Mouse (Mus musculus): ENCODE data around the gene Smug1. TPM values are rescaled to one million over a fixed set of nuclear protein-coding genes. Genes with fewer than 3 reads are reported as not detected.

Smug1 gene
- polyA plus RNA-seq, 1 experiment from 2014 or later: 27.7 TPM

DNA sequence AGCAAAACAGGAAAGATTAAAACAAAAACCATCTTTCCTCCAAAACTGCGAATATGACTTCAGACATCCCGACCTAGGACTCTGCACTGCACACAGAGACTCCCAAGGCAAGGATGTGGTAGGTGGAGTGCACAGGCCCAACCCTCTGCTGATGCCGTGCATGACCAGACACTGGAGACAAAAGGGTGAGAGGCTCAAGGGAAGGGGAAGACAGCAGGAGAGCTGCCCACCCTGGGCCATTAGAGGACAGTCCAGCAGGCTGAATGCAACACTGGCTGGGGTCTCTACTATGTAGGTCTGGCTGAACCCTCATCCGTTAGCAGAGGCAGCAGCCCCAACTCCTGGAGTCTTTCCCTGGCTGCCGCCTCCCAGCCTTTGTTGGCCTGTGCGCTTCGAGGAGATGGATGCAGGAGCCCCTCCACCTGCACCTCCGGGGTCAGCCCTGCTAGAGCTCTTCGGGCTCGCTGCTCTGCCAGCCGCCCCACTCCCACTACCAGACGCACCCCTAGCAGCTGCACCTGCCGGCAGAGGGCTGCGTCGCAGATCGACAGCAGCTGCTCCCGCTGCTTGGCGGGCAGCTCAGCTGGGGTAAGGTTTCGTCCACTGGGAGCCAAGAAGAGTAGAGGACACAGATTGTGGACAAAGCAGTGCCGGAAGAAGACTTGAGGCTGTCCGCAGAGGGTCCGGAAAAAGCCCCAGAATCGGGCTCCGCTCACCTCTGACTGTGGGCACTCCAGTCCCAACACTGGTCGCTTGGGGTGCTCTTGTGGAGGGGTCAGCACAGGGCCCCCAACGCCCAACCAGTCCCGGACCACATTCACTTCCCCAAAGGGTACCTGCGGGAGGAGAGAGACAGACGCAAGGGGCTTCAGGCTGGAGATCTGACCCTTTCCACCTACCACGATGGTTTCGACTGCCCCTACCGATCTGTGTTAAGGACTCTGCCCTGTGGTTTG is 11.2 kb downstream of the Smug1 start:
- Histone ChIP-seq H3K36me3 (peaks cover 2% of the 10 kb centered on the region; the same call in 1 of the 2 replicates), H3K9me3 (no peaks in the 10 kb centered on the region), H3K27ac (peak overlapping the region; percentile 62), H3K4me1 (replicated peaks) (peaks cover 19% of the 10 kb centered on the region), H3K4me3 (replicated peaks) (no peak overlapping the region), H3K27me3 (peaks cover 8% of the 10 kb centered on the region; the same call in 1 of the 2 replicates), H3K4me2 (replicated peaks) (peak overlapping the region; percentile 15), H3K9ac (replicated peaks) (peak overlapping the region; percentile 49; the same call in 1 of the 2 replicates)
- peak; percentile 68 for ATAC-seq
- 19% methylated on average over 32 of the region's 32 CpGs for WGBS

DNA sequence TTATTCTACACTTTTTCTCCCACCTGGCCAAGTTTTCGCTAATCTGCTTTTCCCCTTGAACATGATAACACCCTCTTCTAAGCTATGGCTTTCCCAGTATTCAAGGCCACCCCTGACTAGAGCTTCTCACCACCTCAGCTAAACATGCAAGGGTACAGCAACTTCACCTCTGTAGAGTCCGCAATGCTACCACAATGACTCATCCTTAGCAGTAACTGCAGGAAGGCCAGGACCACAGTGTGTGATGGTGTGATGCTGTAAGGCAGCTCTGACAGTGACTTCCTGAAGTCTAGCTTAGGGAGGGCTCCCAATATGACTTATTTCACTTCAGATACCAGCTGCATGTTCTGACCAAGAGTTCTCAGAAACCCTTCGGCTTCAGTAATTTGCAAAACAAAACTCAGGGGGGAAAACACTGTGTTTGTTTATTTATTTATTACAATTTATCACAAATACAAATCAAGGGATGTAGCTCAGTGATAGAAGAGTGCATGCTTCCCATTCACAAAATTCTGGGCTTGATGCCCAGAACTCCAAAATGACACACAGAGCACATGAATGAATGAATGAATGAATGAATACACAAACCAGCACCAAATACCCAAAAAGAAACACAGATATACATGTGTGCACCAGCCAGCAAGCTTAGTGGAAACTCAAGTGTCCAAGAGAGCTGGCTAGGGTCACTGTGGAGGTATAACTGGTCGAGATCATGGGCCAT is 13.8 kb downstream of the Smug1 start:
- H3K9ac ChIP-seq (replicated peaks): no peak overlapping the region
- peaks cover 21% of the 10 kb centered on the region for H3K4me1 ChIP-seq (replicated peaks)
- no peak overlapping the region for H3K4me2 ChIP-seq (replicated peaks)
- no peaks in the 10 kb centered on the region for H3K9me3 ChIP-seq
- 0 out of 2 replicates have a peak, but pooled peaks cover 2% of the 10 kb centered on the region for H3K36me3 ChIP-seq
- ATAC-seq: no peak
- no peak overlapping the region for H3K27ac ChIP-seq
- peaks cover 26% of the 10 kb centered on the region for H3K27me3 ChIP-seq
- 94% methylated on average over 4 of the region's 4 CpGs for WGBS
- H3K4me3 ChIP-seq (replicated peaks): no peak overlapping the region

DNA sequence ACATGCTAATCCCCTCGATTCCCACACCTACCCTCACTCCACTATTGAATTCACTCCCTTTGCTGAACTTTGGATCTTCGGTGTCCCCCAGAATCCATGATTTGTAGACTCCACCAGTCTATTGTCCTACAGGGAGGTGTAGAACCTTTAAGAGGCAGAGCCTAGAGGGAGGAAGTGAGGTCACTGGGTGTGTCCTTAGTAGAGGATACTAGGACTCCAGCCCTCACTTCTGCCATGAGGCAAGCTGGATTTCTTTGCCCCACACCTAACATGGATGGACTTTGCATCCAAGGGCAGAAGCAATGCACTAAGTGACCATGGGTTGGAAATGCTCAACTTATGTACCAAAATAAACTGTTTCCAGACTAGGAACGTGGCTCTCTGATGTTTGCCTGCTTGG is 14.5 kb downstream of the Smug1 start:
- ATAC-seq: no peak
- Histone ChIP-seq H3K4me3 (replicated peaks) (no peak overlapping the region), H3K27me3 (peaks cover 33% of the 10 kb centered on the region), H3K9me3 (no peaks in the 10 kb centered on the region), H3K27ac (no peak overlapping the region), H3K4me2 (replicated peaks) (no peak overlapping the region), H3K9ac (replicated peaks) (no peak overlapping the region), H3K36me3 (0 out of 2 replicates have a peak, but pooled peaks cover 2% of the 10 kb centered on the region), H3K4me1 (replicated peaks) (peaks cover 27% of the 10 kb centered on the region)
- 83% methylated on average over 3 of the region's 3 CpGs for WGBS

DNA sequence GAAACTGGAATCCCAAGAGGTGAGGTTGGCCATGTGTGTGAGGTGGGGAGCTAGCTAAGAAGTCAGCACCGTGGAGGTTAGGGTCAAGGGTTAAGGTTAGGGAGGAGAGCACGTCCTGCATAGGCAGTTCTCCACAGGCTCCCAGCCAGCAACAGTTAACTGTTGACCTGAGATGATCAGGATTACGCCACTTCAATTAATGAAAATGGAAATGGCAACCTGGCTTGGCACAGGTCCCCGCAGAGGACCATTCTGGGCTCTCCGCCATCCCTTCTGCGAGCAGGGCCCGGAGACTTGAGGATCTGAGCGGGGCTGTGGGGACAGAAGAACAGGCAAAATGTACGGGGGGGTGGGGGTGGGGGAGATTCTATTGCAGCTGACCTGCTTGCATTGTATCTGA is 19.1 kb downstream of the Smug1 start:
- H3K4me1 ChIP-seq (replicated peaks): peaks cover 20% of the 10 kb centered on the region
- no peak overlapping the region; the same call in 1 of the 2 replicates for H3K27ac ChIP-seq
- no peak overlapping the region for H3K4me3 ChIP-seq (replicated peaks)
- H3K4me2 ChIP-seq (replicated peaks): 0 out of 2 replicates have a peak overlapping the region, but pooled peaks have one; percentile 80
- peaks cover 67% of the 10 kb centered on the region for H3K27me3 ChIP-seq
- H3K9me3 ChIP-seq: no peaks in the 10 kb centered on the region
- WGBS: 39% methylated on average over 9 of the region's 9 CpGs
- H3K36me3 ChIP-seq: no peaks in the 10 kb centered on the region
- peak; percentile 46; the same call in 1 of the 2 replicates for ATAC-seq
- no peak overlapping the region for H3K9ac ChIP-seq (replicated peaks)

DNA sequence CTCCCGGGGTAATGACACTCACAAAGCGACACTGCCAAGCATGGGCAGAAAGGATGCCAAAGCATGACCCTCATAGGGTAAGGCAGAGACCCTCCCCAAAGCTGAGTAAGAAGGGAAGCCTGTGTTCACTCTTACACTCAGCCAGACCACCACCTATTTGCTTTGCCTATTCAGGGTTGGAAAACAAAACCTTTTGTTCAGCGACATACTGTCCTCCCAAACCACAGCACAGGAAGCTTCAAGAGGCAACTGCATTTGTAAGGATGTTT is 19.5 kb downstream of the Smug1 start:
- H3K4me2 ChIP-seq (replicated peaks): peak overlapping the region; percentile 80
- no peaks in the 10 kb centered on the region for H3K36me3 ChIP-seq
- 8% methylated on average over 3 of the region's 3 CpGs for WGBS
- peak; percentile 47; the same call in 1 of the 2 replicates for ATAC-seq
- H3K4me1 ChIP-seq (replicated peaks): peaks cover 20% of the 10 kb centered on the region
- H3K27me3 ChIP-seq: peaks cover 68% of the 10 kb centered on the region
- peak overlapping the region; percentile 48 for H3K4me3 ChIP-seq (replicated peaks)
- no peaks in the 10 kb centered on the region for H3K9me3 ChIP-seq
- peak overlapping the region; percentile 64 for H3K27ac ChIP-seq
- H3K9ac ChIP-seq (replicated peaks): peak overlapping the region; percentile 73; the same call in 1 of the 2 replicates

GRCm38 (mm10) chr15:103146627-103147421 is 20.1 kb downstream of the Smug1 start:
- H3K27me3 ChIP-seq: peaks cover 70% of the 10 kb centered on the region
- peak overlapping the region; percentile 48 for H3K4me3 ChIP-seq (replicated peaks)
- peak overlapping the region; percentile 80 for H3K4me2 ChIP-seq (replicated peaks)
- peak overlapping the region; percentile 64 for H3K27ac ChIP-seq
- under 1% methylated on average over 56 of the region's 57 CpGs for WGBS
- H3K9ac ChIP-seq (replicated peaks): peak overlapping the region; percentile 73
- no peaks in the 10 kb centered on the region for H3K36me3 ChIP-seq
- H3K9me3 ChIP-seq: no peaks in the 10 kb centered on the region
- ATAC-seq: peak; percentile 84
- peaks cover 20% of the 10 kb centered on the region for H3K4me1 ChIP-seq (replicated peaks)

GRCm38 (mm10) chr15:103145635-103146299 is 21.1 kb downstream of the Smug1 start:
- H3K4me2 ChIP-seq (replicated peaks): peak overlapping the region; percentile 80; the same call in 1 of the 2 replicates
- H3K36me3 ChIP-seq: no peaks in the 10 kb centered on the region
- ATAC-seq: no peak
- 73% methylated on average over 11 of the region's 11 CpGs for WGBS
- H3K9ac ChIP-seq (replicated peaks): no peak overlapping the region
- peaks cover 76% of the 10 kb centered on the region for H3K27me3 ChIP-seq
- no peak overlapping the region for H3K27ac ChIP-seq
- H3K4me1 ChIP-seq (replicated peaks): peaks cover 20% of the 10 kb centered on the region
- H3K4me3 ChIP-seq (replicated peaks): no peak overlapping the region
- no peaks in the 10 kb centered on the region for H3K9me3 ChIP-seq

DNA sequence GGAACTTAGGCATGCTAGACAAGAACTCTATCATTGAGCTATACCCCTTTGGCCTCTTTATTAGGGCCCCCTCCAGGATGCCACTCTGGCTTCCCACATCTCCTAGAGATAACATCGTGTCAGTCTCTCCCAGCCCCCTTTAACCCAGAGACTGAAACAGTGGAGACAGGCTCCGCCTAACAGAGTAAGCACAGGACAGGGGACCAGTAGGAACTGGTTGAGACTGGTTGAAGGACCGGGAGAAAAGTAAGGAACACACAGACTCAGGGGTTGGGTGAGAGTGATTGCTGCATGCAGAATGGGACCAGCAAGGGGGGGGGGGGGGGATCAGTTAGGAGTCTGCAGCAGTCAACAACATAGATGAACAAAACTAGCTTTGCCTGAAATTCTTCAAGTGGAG is 22.7 kb downstream of the Smug1 start:
- Histone ChIP-seq H3K27ac (no peak overlapping the region), H3K4me3 (replicated peaks) (no peak overlapping the region), H3K36me3 (no peaks in the 10 kb centered on the region), H3K9ac (replicated peaks) (no peak overlapping the region), H3K9me3 (no peaks in the 10 kb centered on the region), H3K4me1 (replicated peaks) (peaks cover 20% of the 10 kb centered on the region), H3K4me2 (replicated peaks) (no peak overlapping the region), H3K27me3 (peaks cover 78% of the 10 kb centered on the region)
- WGBS: 37% methylated on average over 3 of the region's 3 CpGs
- no peak for ATAC-seq

DNA sequence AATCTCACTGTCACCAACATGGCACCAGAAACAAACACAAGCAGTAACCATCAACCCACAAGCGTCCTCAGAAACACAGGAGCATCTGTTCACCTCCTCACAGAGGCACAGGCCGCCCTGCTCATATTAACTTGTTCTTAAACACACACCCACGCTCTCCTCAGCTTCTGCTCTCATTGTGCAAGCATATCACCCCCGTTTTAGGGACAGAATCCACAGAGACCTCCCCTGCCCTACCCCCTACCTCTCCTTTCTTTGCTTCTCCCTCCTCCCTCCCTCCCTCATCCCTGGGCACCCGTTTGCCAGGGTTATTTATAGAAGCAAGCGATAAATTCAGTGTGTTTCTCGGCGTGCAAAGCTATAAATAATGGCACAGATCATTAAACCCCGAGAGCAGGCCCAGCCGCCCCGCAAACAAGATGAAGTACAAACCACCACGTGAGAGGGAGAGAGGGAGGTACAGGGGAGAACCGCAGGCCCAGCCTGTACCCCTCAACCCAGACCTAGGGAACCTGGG is 31.4 kb downstream of the Smug1 start:
- no peak for ATAC-seq
- no peak overlapping the region for H3K9ac ChIP-seq (replicated peaks)

GRCm38 (mm10) chr15:103134277-103135086 is 32.4 kb downstream of the Smug1 start:
- peak overlapping the region; percentile 68 for H3K27ac ChIP-seq
- no peaks in the 10 kb centered on the region for H3K36me3 ChIP-seq
- no peak overlapping the region for H3K4me2 ChIP-seq (replicated peaks)
- 0 out of 2 replicates have a peak, but pooled peaks cover 3% of the 10 kb centered on the region for H3K9me3 ChIP-seq
- no peak overlapping the region for H3K4me3 ChIP-seq (replicated peaks)
- H3K27me3 ChIP-seq: peaks cover 62% of the 10 kb centered on the region
- H3K9ac ChIP-seq (replicated peaks): no peak overlapping the region
- peaks cover 27% of the 10 kb centered on the region for H3K4me1 ChIP-seq (replicated peaks)
- 33% methylated on average over 5 of the region's 5 CpGs for WGBS
- peak; percentile 70 for ATAC-seq

More for the DNA sequence above, 31.4 kb downstream of the Smug1 start:
- 0 out of 2 replicates have a peak, but pooled peaks cover 3% of the 10 kb centered on the region for H3K9me3 ChIP-seq
- H3K36me3 ChIP-seq: no peaks in the 10 kb centered on the region
- H3K4me3 ChIP-seq (replicated peaks): no peak overlapping the region
- H3K27ac ChIP-seq: peak overlapping the region; percentile 68
- peaks cover 64% of the 10 kb centered on the region for H3K27me3 ChIP-seq
- 32% methylated on average over 13 of the region's 13 CpGs for WGBS
- H3K4me1 ChIP-seq (replicated peaks): peaks cover 27% of the 10 kb centered on the region
- no peak overlapping the region for H3K4me2 ChIP-seq (replicated peaks)

Data from midbrain, embryonic 13.5 days (tissue).